Mouse (Mus musculus) lung, embryonic 16.5 days (tissue): Measurements from ENCODE around the gene Fbln1. TPM values are rescaled to one million over a fixed set of nuclear protein-coding genes. Genes with fewer than 3 reads are reported as not detected.

Experiments
- ATAC-seq: fragments of 200-750 bp; cut with Nextera tagmentation; 2 replicates; pipeline ENCODE4 v1.8.0; 2017; ENCODE audit warnings: low read depth, mild to moderate bottlenecking, moderate library complexity
- H3K27ac ChIP-seq: fragments of 300-500 bp; sonication (generic); 2 replicates; pipeline ENCODE4 v1.5.1; 2014; ENCODE audit warnings: mild to moderate bottlenecking, control low read depth, low read length
- H3K27me3 ChIP-seq: fragments of 300-500 bp; sonication (generic); 2 replicates; pipeline ENCODE4 v1.6.1; 2014; ENCODE audit warnings: low read depth, low read length, mixed read lengths; ENCODE audit not compliant: control insufficient read depth, insufficient read depth
- H3K36me3 ChIP-seq: fragments of 300-500 bp; sonication (generic); 2 replicates; pipeline ENCODE4 v1.6.1; 2014; ENCODE audit warnings: low read length; ENCODE audit not compliant: control insufficient read depth, insufficient read depth
- H3K4me1 ChIP-seq: fragments of 300-500 bp; sonication (generic); replicated peaks from 2 replicates; pipeline ENCODE4 v1.6.1; 2014; ENCODE audit warnings: low read length, mixed read lengths; ENCODE audit not compliant: control insufficient read depth, insufficient read depth
- H3K4me2 ChIP-seq: fragments of 300-500 bp; sonication (generic); 2 replicates; pipeline ENCODE4 v1.6.1; 2014; ENCODE audit warnings: low read depth, low read length, control low read depth
- H3K4me3 ChIP-seq: fragments of 300-500 bp; sonication (generic); 2 replicates; pipeline ENCODE4 v1.5.1; 2014; ENCODE audit warnings: mild to moderate bottlenecking, low read length, control low read depth
- H3K9ac ChIP-seq: fragments of 300-500 bp; sonication (generic); 2 replicates; pipeline ENCODE4 v1.6.1; 2014; ENCODE audit warnings: low read length, control low read depth
- H3K9me3 ChIP-seq: fragments of 300-500 bp; sonication (generic); 2 replicates; pipeline ENCODE4 v1.6.1; 2016; ENCODE audit warnings: low read length; ENCODE audit not compliant: control insufficient read depth
- WGBS: fragments of 180-500 bp; shearing (Covaris S2); extraction: QIAGEN DNeasy Blood & Tissue Kit; methylation state at CpG from one replicate; pipeline ENCODE4 v1.1.7; 2014; 5-methylcytosine and 5-hydroxymethylcytosine counted together
- polyA plus RNA-seq: library from polyadenylated mRNA; unstranded; fragments of >200 nt; fragmentation: Nextera tagmentation; extraction: Ambion mirVana; gene quantifications from 2 replicates; pipeline ENCODE4 v1.2.1, GENCODE M21; 2015

The Fbln1 gene
- polyA plus RNA-seq, 1 experiment from 2014 or later, result 237 TPM

- peaks cover 28% of the 10 kb centered on the region for H3K4me1 ChIP-seq
- H3K27ac ChIP-seq, result no peak overlapping the region
- no peak overlapping the region for H3K4me2 ChIP-seq
- H3K9me3 ChIP-seq, result peaks cover 15% of the 10 kb centered on the region; the same call in 1 of the 2 replicates
- no peak overlapping the region for H3K9ac ChIP-seq
- H3K4me3 ChIP-seq, result no peak overlapping the region
- WGBS, result 91% methylated on average over 18 of the region's 18 CpGs
- no peaks in the 10 kb centered on the region for H3K27me3 ChIP-seq
- peaks cover 19% of the 10 kb centered on the region for H3K36me3 ChIP-seq
- no peak for ATAC-seq
These were observed 5.5 kb downstream of the Fbln1 start for GRCm38 (mm10) chr15:85211101-85211760.

GRCm38 (mm10) chr15:85216069-85216813 lies 10.5 kb downstream of the Fbln1 start:
- H3K27me3 ChIP-seq, result no peaks in the 10 kb centered on the region
- no peak for ATAC-seq
- 96% methylated on average over 7 of the region's 7 CpGs for WGBS
- peaks cover 7% of the 10 kb centered on the region for H3K4me1 ChIP-seq
- no peak overlapping the region for H3K27ac ChIP-seq
- H3K4me3 ChIP-seq, result no peak overlapping the region
- peaks cover 21% of the 10 kb centered on the region for H3K36me3 ChIP-seq
- no peak overlapping the region for H3K4me2 ChIP-seq
- peaks cover 12% of the 10 kb centered on the region; the same call in 1 of the 2 replicates for H3K9me3 ChIP-seq
- no peak overlapping the region for H3K9ac ChIP-seq

GRCm38 (mm10) chr15:85218617-85219265 lies 13.0 kb downstream of the Fbln1 start:
- Histone ChIP-seq H3K27ac (no peak overlapping the region), H3K4me2 (no peak overlapping the region), H3K9me3 (peaks cover 12% of the 10 kb centered on the region; the same call in 1 of the 2 replicates), H3K4me1 (peaks cover 7% of the 10 kb centered on the region), H3K4me3 (no peak overlapping the region), H3K27me3 (no peaks in the 10 kb centered on the region), H3K9ac (no peak overlapping the region), H3K36me3 (peaks cover 18% of the 10 kb centered on the region)
- no peak for ATAC-seq
- 72% methylated on average over 5 of the region's 5 CpGs for WGBS

DNA sequence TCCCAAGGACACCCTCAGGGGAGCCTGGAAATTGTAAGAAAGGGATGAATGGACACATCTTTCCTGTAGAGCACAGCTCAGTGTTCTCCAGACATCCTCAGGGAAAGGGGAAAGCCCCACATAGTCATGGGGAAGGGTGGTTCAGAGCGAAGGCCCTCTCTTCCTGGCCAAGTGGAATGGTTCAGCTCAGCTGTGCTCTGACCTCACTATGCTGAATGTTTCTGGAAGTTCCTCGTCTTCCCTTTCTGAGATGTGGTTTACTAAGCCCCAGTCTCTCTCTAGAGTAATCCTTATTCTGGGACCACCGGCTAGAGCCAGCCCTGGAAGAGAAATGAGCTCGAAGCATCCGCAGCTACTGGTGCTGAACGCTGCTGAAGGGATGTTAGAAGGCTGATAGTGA lies 14.6 kb downstream of the Fbln1 start:
- Histone ChIP-seq H3K4me2 (no peak overlapping the region), H3K4me3 (no peak overlapping the region), H3K9ac (no peak overlapping the region), H3K36me3 (peaks cover 22% of the 10 kb centered on the region), H3K27ac (no peak overlapping the region), H3K27me3 (no peaks in the 10 kb centered on the region), H3K9me3 (peaks cover 9% of the 10 kb centered on the region; the same call in 1 of the 2 replicates), H3K4me1 (peaks cover 7% of the 10 kb centered on the region)
- WGBS, result 79% methylated on average over 6 of the region's 6 CpGs
- ATAC-seq, result no peak

DNA sequence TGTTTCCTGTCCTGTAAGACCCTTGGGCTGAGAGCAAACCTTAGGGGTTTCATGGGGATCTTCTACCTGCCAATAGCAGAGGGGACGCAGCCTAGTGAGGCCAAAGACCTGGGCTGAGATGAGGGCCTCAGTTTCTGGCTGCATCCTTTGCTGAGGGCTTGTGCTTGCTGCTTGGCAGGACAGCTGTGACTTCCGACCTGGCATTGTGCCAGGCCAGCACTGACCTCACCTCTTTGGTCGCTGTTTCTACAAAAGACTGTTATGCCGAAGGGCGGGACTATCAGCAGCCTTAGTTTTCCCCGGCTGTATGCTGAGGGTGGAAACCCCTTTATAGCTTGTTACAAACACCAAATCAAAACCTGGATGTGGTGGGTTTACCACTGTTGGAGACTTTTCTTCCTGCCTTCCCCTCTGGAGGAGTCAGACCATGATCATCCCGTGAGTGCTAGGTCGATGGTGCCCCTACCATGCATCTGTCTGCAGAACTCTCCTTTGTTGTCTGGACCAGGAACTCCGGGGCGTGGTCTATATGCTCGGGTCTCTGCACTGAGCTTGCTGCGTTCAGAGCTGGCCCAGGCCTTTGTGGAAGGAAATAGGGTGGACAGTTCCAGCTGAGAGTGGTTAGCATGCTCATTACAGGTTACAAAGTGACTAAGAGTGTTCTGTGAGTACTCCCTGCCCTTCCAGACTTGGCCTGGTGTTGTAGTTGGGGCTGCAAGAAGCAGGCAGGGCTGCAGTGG lies 15.5 kb downstream of the Fbln1 start:
- H3K9me3 ChIP-seq, result no peaks in the 10 kb centered on the region
- peak overlapping the region; percentile 12; the same call in 1 of the 2 replicates for H3K27ac ChIP-seq
- 46% methylated on average over 12 of the region's 12 CpGs for WGBS
- H3K36me3 ChIP-seq, result peaks cover 16% of the 10 kb centered on the region
- H3K4me2 ChIP-seq, result no peak overlapping the region
- H3K4me1 ChIP-seq, result peaks cover 7% of the 10 kb centered on the region
- no peak overlapping the region for H3K9ac ChIP-seq
- peak; percentile 67 for ATAC-seq
- H3K4me3 ChIP-seq, result no peak overlapping the region
- H3K27me3 ChIP-seq, result no peaks in the 10 kb centered on the region

DNA sequence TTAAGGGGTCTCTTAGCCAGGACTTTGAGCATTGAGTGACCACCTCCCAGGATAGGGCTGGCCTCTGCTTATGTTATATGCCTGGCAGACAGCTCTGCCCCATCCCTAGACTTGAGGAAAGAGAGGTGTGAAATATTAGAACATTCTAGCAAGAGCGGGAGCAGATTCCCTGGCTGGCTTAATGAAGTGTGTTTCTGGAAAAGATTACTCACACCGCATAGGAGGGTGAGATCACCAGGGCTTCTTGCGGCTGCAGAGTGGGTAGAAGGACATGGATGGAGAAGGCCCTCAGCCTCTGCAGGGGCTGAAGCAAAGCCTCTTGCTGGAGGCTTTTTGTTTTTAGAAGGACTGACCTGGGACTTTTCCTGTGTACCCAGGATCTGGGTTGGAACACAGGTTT lies 19.9 kb downstream of the Fbln1 start:
- no peaks in the 10 kb centered on the region for H3K27me3 ChIP-seq
- H3K9me3 ChIP-seq, result no peaks in the 10 kb centered on the region
- H3K36me3 ChIP-seq, result peaks cover 37% of the 10 kb centered on the region
- H3K4me1 ChIP-seq, result peaks cover 7% of the 10 kb centered on the region; the same call in 1 of the 2 replicates
- H3K4me3 ChIP-seq, result no peak overlapping the region
- 75% methylated on average over 3 of the region's 3 CpGs for WGBS
- no peak for ATAC-seq
- H3K27ac ChIP-seq, result no peak overlapping the region
- no peak overlapping the region for H3K4me2 ChIP-seq
- no peak overlapping the region for H3K9ac ChIP-seq

DNA sequence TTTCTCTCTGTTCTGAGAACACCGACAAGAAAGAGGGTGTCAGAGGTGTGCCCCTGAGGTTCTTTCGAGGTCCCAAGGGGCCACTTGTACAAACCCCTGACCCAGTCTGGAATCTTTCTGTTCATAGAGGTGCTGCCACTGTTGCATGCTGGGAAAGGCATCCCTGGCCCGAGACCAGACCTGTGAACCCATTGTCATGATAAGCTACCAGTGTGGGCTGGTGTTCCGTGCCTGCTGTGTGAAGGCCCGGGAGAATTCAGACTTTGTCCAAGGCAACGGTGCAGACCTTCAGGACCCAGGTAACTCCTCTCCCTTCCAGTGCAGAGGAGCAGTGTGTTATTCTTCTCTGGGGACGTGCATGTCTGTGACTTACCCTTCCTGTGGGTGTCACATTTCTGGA lies 21.1 kb downstream of the Fbln1 start:
- Histone ChIP-seq H3K4me3 (no peak overlapping the region), H3K9me3 (no peaks in the 10 kb centered on the region), H3K4me2 (no peak overlapping the region), H3K4me1 (no peaks in the 10 kb centered on the region; the same call in 1 of the 2 replicates), H3K27ac (no peak overlapping the region), H3K27me3 (no peaks in the 10 kb centered on the region), H3K36me3 (peaks cover 37% of the 10 kb centered on the region), H3K9ac (no peak overlapping the region)
- ATAC-seq, result no peak
- WGBS, result 58% methylated on average over 7 of the region's 7 CpGs

DNA sequence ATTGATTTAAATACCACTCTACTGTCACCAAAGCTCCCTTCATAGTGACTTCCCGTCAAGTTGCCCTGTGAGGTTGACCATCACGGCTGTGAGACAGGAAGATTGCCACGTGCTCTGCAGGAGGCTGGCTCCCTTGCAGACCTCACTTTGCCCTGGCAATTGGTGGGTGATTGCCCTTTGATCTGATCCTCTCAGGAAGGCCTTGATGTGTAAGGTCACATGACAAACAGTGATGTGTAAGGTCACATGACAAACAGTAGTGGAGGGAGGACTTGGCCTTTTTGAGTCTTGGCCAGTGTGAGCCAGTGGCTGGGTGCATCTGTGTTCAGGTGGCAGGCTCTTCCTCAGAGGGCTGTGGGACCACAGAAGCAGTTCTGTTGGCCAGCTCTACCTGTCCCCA lies 22.8 kb downstream of the Fbln1 start:
- no peak overlapping the region for H3K9ac ChIP-seq
- no peak for ATAC-seq
- 71% methylated on average over 3 of the region's 3 CpGs for WGBS
- no peaks in the 10 kb centered on the region; the same call in 1 of the 2 replicates for H3K4me1 ChIP-seq
- H3K27ac ChIP-seq, result no peak overlapping the region
- no peak overlapping the region for H3K4me3 ChIP-seq
- no peaks in the 10 kb centered on the region for H3K9me3 ChIP-seq
- H3K27me3 ChIP-seq, result no peaks in the 10 kb centered on the region
- peaks cover 39% of the 10 kb centered on the region for H3K36me3 ChIP-seq
- no peak overlapping the region for H3K4me2 ChIP-seq
